Mouse (Mus musculus): ENCODE results near the gene Irf8.

GRCm38 (mm10) chr8:120732068-120732467 lies 4.1 kb upstream of the Irf8 start:
- no peak for TF ChIP-seq CTCF (IDR thresholded peaks at IDR 0.05; ENCODE audit: low read depth, low read length)
- TF ChIP-seq GATA2 (IDR thresholded peaks at IDR 0.05; ENCODE audit: borderline replicate concordance, low read depth, low read length): no peak
- no peak for TF ChIP-seq GATA1 (IDR thresholded peaks at IDR 0.05; ENCODE audit: borderline replicate concordance, low read length)
